Mouse (Mus musculus): ENCODE results near the gene Atg2b. TPM values are rescaled to one million over a fixed set of nuclear protein-coding genes. Genes with fewer than 3 reads are reported as not detected.

The Atg2b gene
- polyA plus RNA-seq, 1 experiment, result 32.3 TPM

DNA sequence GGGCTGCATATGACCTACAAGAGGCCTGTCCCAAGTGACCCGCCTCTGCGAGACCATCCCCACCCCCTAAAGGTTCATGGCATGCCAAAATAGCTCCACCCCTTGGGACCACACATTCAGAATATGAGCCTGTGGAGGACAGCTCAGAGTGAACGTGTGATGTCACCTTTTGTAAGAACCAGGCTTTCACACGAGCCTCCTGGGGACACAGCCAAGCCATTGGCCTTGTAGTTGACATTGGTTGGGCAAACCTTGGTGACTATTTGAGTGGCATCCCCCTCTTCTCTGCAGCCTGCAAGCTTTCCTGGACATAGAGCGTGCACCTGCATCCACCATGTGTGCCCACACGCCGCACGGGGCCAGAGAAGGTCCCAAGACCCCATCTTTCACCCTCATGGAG lies 97.5 kb downstream of the Atg2b start:
- TF ChIP-seq POLR2A (IDR thresholded peaks at IDR 0.05; ENCODE audit: borderline replicate concordance, extremely low read depth, insufficient read depth, insufficient read length, poor library complexity, severe bottlenecking) (no peak), CTCF (IDR thresholded peaks at IDR 0.05; ENCODE audit: borderline replicate concordance, extremely low read depth, insufficient read depth, insufficient read length) (no peak)

DNA sequence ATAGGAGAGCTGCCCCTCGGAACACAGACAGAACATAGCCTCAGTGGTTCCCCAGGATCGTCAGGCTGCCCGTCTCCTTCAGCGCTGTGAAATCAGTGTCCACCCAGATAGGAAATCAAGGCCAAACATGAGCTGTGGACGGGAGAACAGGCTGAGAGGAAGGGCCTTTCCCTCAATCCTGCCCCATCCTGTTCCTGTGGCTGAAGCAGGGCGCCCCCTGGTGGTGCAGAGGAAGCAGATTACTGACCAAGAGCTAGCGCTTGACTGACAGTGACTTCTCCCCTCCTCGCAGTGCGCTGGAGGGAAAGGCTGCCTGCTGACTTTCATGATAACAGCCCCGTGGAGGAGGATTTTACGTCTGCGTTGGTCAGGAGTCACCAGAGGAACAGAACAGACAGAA lies 100.2 kb downstream of the Atg2b start:
- DNase-seq (ENCODE audit: low read depth), result peak; percentile 88
- TF ChIP-seq CTCF (IDR thresholded peaks at IDR 0.05; ENCODE audit: borderline replicate concordance, extremely low read depth, insufficient read depth, insufficient read length) (peak; percentile 91), POLR2A (IDR thresholded peaks at IDR 0.05; ENCODE audit: borderline replicate concordance, extremely low read depth, insufficient read depth, insufficient read length, poor library complexity, severe bottlenecking) (no peak)

More for the DNA sequence above, 97.5 kb downstream of the Atg2b start:
- no peak for DNase-seq (ENCODE audit: low read depth)

GRCm38 (mm10) chr12:105583484-105583883 lies 101.5 kb downstream of the Atg2b start:
- TF ChIP-seq CTCF (IDR thresholded peaks at IDR 0.05; ENCODE audit: borderline replicate concordance, extremely low read depth, insufficient read depth, insufficient read length) (no peak), POLR2A (IDR thresholded peaks at IDR 0.05; ENCODE audit: borderline replicate concordance, extremely low read depth, insufficient read depth, insufficient read length, poor library complexity, severe bottlenecking) (no peak)
- peak; percentile 61 for DNase-seq (ENCODE audit: low read depth)

DNA sequence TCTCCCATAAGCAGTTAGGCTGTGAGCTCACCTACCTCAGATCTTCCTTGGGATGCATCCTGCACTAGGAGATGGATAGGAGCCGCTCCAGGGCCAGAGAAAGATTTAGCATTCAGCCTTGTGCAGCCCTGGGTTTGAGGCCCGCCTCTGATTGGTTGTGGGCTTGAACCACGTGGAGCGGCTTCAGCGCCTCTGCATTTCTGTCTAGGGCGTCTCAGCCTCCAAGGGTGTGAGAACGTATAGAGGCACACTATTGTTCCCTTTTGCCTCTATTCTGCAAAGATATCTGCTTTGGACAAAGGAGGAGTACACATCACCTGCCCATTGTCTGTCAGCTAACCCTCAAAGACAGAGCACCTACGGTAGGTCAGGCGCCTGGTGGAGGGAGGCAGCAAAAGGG lies 102.5 kb downstream of the Atg2b start:
- no peak for TF ChIP-seq POLR2A (IDR thresholded peaks at IDR 0.05; ENCODE audit: borderline replicate concordance, extremely low read depth, insufficient read depth, insufficient read length, poor library complexity, severe bottlenecking)
- TF ChIP-seq CTCF (IDR thresholded peaks at IDR 0.05; ENCODE audit: borderline replicate concordance, extremely low read depth, insufficient read depth, insufficient read length), result no peak

DNA sequence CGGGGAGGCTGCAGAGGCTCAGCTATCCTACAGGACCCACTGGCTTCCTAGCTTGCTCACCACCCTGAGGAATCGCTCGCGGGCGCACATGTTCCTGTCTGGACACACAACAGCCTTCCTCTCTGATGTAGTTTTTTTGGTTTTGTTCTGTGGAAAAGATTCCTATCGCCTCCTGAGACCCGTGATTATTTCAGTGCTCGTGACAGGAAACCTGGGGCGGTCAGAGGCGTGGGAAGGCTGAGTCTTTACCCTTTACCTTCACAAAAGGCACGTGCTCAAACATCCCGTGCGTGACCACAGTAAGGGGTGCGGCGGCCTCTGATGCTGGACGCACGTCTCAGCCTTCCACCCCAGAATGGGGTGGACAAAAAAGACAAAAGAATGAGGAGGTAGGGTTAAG lies 104.5 kb downstream of the Atg2b start:
- no peak for DNase-seq (ENCODE audit: low read depth)
- TF ChIP-seq POLR2A (IDR thresholded peaks at IDR 0.05; ENCODE audit: borderline replicate concordance, extremely low read depth, insufficient read depth, insufficient read length, poor library complexity, severe bottlenecking) (no peak), CTCF (IDR thresholded peaks at IDR 0.05; ENCODE audit: borderline replicate concordance, extremely low read depth, insufficient read depth, insufficient read length) (no peak)

More for the DNA sequence above, 102.5 kb downstream of the Atg2b start:
- DNase-seq (ENCODE audit: low read depth), result no peak

DNA sequence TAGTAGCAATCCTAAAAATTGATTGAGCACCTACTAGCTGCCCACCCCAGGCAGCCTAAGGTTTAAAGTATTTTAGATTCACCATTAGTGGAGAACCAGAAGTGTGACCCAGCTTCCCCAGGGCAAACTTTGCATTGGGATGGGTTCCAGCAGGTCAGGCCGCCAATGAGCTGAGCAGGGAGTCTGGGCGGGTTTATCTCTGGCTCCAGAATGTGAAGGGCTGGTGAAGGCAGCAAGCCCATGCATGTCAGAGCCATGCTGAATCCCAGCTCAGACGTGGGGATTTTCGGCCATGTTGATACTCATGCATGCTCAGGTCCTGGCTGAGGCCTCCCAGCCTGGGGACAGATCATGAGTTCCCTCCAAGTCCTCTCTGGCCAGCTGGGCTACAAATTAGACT lies 110.7 kb downstream of the Atg2b start:
- DNase-seq (ENCODE audit: low read depth), result no peak
- TF ChIP-seq POLR2A (IDR thresholded peaks at IDR 0.05; ENCODE audit: borderline replicate concordance, extremely low read depth, insufficient read depth, insufficient read length, poor library complexity, severe bottlenecking) (no peak), CTCF (IDR thresholded peaks at IDR 0.05; ENCODE audit: borderline replicate concordance, extremely low read depth, insufficient read depth, insufficient read length) (no peak)

DNA sequence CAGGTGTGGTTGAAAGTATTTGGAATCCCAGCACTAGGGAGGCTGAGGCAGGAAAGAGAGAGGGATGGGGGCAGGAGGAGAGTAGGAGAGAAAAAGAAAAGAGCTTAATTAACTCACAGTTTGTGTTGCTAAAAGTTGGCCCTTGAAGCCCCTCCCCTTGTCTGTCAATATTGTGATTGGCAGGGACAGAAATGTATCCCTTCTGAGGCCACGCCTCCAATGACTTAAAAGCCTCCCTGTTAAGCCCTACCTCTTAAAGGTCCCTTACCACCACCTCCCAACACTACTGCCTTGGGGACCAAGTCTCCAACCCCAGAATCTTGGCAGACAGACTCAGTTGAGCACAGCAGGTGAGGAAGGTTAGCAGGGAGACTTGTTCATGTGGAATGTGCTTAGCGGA lies 112.4 kb downstream of the Atg2b start:
- TF ChIP-seq CTCF (IDR thresholded peaks at IDR 0.05; ENCODE audit: borderline replicate concordance, extremely low read depth, insufficient read depth, insufficient read length), result no peak
- TF ChIP-seq POLR2A (IDR thresholded peaks at IDR 0.05; ENCODE audit: borderline replicate concordance, extremely low read depth, insufficient read depth, insufficient read length, poor library complexity, severe bottlenecking), result no peak
- no peak for DNase-seq (ENCODE audit: low read depth)

DNA sequence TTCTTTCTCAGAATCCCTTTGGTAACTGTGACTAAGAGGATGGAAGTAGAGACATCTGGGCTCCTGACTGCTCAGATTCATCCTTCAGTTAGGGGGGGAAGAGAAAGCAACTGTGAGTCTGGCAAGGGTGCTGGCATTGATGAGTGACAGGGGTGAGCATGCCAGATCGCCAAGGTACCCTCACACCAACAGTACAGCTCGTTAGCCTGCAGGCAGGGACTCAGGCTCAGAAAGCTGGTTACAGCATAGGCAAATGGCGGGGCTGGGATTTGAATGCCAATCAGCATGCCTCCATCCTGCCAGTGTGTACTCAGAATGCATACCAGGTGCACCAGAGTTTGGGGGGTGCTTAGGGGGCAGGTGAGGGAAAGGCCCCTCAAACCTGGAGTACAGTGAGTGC lies 113.1 kb downstream of the Atg2b start:
- peak; percentile 47 for DNase-seq (ENCODE audit: low read depth)

More for the DNA sequence above, 113.1 kb downstream of the Atg2b start:
- no peak for TF ChIP-seq CTCF (IDR thresholded peaks at IDR 0.05; ENCODE audit: borderline replicate concordance, extremely low read depth, insufficient read depth, insufficient read length)
- no peak for TF ChIP-seq POLR2A (IDR thresholded peaks at IDR 0.05; ENCODE audit: borderline replicate concordance, extremely low read depth, insufficient read depth, insufficient read length, poor library complexity, severe bottlenecking)

Other genes with a start within 250 kb of the Atg2b start
- gene D430019H16Rik, start 231.4 kb downstream of the Atg2b start, polyA plus RNA-seq (2012; rRNA removed), result 90.3 and 133 TPM in 2 replicates
- gene Bdkrb2, start 122.0 kb downstream of the Atg2b start, polyA plus RNA-seq (2012; rRNA removed), result 0.40 and 0.98 TPM in 2 replicates
- gene Bdkrb1, start 82.1 kb downstream of the Atg2b start, polyA plus RNA-seq (2012; rRNA removed), result 0.12 TPM in 1 of 2 replicates, not detected in the other
- gene Gskip, start 382 bp downstream of the Atg2b start, polyA plus RNA-seq (2012; rRNA removed), result 15.9 and 16.2 TPM in 2 replicates
- gene Ak7, start 20.8 kb upstream of the Atg2b start, polyA plus RNA-seq (2012; rRNA removed), result 1.7 and 3.6 TPM in 2 replicates
- 165 and 186 TPM in 2 replicates for gene Papola, start 99.5 kb upstream of the Atg2b start, polyA plus RNA-seq (2012; rRNA removed)